Mouse (Mus musculus): ENCODE measurements around the gene Pcsk6. TPM values are rescaled to one million over a fixed set of nuclear protein-coding genes. Genes with fewer than 3 reads are reported as not detected.
"Not testable (repeated sequence)": the region's sequence is repeated elsewhere in the genome, so short reads cannot be mapped to it uniquely, and the experiment has no call there.

Gene Pcsk6
- total RNA-seq, 2 experiments from 2014 or later, result 62.8 to 69.7 TPM

DNA sequence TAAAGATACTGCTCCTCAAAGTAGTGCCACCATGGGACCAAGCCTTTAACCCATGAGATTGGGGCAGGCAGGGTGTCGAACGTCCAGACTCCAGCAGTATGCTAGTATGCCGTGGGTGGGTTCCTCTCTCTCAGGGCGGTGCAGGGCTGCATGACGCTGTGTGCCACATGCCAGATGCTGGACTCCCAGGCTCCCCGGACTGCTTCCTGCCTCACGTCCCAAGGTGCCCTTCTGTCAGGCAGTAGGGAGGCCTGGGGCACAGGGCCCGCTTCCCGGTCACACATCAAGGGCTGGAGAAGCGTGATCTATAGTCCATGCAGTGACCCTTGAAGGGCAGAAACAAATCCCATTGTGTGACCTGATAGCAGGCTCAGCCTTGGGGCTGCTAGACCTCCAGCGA lies 68.9 kb downstream of the Pcsk6 start:
- intact Hi-C loops (cut with DNase I), result loop anchor here (5.0 kb wide), 1 partner anchor 228 kb away; no protein-coding TSS in a partner anchor
- DNase-seq, result no peak

DNA sequence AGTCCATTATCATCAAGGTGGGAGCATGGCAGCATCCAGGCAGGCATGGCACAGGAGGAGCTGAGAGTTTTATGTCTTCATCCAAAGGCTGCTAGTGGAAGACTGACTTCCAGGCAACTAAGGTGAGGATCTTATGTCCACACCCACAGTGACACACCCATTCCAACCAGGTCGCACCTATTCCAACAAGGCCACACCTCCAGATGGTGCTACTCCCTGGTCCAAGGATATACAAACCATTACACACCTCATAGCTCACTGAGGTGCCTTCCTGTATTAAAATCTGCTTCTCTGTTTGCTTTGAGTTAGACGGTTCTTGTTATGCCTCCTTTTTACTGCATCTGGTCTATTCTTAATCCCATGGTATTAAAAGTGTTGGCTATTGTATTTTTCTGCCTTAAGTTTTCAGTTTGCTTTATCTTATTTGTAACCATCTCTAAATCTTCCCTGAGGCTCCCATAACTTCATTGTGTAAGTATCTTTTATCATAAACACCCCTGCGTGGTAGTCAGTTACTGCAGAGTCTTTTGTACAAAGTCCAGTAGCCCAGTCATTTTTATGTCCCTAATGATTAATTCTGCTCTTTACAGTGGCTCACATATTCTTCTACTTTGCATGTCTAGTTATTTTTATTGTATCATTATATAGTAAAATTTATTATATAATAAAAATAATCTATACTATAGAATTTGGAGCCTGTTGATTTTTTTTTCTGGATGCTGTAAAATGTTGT lies 72.9 kb downstream of the Pcsk6 start:
- intact Hi-C loops (cut with DNase I), result loop anchor here (5.0 kb wide), 1 partner anchor 232 kb away; no protein-coding TSS in a partner anchor
- not testable (repeated sequence) for DNase-seq

DNA sequence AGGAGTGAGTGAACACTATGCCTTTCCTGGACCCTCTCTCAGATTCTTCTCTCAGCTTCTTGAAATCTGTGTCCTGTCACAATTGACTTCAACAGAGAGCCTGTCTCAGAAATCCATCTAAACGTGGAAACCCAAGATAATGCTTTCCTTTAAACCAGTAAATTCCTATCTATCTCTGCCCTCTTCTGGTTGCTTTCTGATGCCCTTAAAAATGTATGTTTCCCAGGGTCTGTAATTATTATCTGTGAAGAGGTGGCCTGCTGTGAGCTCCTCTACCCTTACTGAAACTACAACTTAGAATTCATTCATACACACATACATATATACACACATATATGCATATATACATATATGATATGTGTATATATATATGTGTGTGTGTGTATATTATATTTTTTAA lies 73.7 kb downstream of the Pcsk6 start:
- intact Hi-C loops (cut with DNase I), result no loop called here
- DNase-seq, result no peak

DNA sequence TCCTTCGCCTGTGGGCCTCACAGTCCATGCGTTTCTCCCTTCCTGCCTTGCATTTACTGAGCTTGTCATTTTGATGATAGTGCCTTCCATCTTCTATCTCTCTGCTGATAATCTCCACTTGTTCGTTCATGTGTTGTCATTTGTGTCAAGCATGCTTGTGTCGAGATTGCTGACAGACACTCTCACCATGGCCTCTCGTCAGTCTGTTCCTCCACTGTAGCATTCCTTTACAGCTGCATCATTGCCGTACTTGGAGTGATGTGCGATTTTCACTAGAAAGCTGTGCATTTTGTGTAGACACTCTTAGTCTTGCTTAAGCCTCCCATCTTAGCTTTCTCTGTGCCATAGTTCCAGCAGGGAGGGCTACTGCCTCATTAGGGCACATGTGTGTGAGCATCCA lies 79.5 kb downstream of the Pcsk6 start:
- intact Hi-C loops (cut with DNase I), result no loop called here
- DNase-seq, result no peak

DNA sequence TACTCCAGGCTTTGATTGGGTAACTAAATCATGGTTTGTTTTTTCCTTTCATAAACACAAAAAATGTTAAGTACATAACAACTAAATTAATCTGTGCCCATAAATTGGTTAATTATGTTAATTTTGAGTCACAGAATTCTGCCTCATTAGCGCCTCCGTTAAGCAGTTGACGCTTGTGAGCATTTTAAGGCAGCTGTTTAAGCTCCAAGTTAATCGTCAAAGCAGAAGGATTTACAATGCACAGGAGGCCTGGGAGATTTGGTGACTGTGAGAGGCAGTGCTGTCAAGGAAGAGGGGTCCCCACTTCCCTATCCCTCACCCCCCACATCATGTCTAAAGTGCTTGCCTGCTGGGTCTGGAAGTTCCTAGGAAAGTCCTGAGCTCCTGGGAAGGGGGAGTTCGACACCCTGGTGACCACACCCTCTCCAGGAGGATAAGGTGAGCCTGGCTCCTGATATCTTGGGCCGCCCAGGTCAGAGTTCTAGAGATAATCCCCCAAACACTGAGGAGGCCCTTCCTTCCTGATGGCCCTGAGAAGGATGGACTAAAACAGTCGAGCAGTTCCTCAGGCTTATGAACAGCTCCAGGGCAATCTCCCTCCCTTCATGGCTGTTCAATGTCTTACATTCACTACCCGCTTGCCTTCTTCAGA lies 83.9 kb downstream of the Pcsk6 start:
- intact Hi-C loops (cut with DNase I), result no loop called here
- DNase-seq, result no peak

DNA sequence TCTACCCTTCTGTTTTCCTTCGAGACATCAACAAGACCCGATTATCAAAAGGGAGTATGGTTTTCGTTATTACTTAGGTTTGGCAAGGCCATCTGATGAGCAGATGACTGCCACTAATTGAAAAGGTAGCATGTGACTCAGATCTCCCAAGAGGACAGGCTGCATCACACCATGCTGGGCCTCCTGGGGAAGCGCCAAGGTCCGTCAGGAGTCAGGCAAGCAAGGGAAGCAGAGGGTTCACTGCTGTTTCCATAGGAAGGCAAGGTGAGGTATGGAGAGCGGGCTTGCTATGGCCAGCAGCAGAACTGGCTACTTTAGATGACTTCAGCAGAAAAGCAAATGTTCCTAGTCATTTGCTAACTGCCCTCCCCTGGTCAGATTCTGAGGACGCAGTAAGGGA lies 84.9 kb downstream of the Pcsk6 start:
- intact Hi-C loops (cut with DNase I), result no loop called here

DNA sequence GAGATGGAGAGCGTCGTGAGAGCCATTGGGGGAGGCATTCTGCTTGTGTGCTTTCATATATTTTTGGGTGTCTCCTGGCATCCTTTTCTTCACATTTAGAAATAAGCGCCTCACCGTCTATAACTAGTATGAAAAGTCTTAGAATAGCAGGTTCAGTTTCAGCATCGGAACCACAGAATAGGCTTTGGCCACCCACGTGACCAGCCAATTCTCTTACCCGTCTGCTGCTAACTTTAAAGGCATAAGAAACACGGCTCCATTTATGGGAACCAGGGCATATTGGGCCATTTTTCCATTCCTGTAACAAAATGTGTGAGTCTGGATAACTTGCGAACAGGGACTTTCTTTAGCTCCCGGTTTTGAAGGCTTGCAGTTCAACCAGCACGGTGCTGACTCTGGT lies 87.4 kb downstream of the Pcsk6 start:
- no peak for DNase-seq
- intact Hi-C loops (cut with DNase I), result no loop called here

More for the DNA sequence above, 84.9 kb downstream of the Pcsk6 start:
- DNase-seq, result no peak

DNA sequence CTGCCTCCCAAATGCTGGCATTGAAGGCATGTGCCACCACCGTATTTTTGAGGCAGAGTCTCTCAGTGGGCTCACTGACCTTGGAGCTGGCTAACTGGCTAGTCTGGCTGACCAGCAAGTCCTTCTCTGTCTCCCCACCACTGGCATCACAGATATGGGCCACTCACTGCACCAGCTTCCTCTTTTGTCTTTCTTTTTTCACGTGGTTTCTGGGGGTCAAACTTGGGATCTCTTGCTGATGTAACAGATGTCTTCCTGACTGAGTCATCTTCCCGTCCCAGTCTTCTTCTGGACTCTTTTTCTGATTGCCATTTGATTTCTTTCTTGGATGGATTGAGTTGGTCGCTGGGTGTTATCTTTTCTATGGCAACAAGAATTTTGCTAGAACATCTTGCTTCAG lies 93.0 kb downstream of the Pcsk6 start:
- DNase-seq, result no peak
- intact Hi-C loops (cut with DNase I), result no loop called here

DNA sequence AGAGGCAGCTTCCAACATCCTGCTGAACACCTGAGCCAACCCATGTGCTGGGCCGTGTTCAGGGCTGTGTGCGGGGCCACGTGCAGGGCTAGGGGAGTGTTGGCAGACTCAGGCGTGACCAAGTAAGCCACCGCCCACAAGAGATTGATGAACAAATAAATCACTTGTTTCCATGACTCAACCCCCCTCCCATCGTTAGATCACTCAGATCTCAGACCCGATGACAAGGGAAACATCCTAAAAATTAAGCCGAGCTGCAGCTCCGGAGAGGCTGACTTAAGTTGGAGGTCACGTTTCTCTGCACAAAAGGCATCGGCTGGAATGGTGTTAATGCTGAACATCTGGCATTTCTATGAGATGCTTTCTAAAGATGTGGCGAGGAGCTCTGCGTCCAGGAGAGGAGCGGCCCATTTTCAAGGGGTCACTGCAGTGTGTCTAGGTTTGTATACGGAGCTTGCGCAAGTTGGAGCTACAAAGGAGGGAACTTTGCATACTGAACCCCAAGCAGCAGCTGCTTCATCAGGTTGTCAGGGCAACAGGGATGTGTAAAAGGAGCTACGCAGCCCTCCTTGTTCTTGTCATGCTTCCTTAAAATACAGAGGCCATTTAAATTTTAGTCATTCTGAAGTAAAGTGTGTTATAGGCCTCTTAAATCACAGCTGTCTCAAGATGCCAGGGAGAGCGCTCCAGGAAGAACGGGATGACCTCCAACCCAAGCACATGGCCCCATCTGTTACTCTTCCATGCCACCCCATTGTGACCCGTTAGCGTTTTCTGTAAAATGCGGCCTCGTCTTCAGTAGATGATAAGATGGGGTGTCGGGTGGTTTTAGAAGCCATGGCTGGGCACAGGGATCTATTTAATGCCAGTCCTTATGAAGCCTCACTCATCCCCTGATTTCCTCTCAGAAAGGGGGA lies 94.0 kb downstream of the Pcsk6 start:
- DNase-seq, result no peak
- intact Hi-C loops (cut with DNase I), result no loop called here

DNA sequence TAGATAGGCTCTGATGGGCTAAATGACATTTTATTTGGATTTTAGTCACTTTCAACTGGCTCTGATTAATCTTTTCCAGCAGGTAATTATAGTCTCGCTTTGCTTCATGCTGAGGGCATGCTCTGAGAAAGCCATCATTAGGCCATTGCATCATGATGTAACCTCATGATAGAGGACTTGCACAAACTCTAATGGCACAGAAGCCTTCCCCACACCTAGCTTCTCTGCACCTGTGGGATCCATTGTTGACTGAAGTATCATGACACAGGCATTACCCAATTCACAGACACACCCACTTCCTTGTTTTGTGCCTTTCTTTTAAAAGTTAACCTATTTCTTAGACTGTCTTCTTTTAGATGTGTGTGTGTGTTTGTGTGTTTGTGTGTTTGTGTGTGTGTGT lies 95.7 kb downstream of the Pcsk6 start:
- no peak for DNase-seq
- intact Hi-C loops (cut with DNase I), result no loop called here

DNA sequence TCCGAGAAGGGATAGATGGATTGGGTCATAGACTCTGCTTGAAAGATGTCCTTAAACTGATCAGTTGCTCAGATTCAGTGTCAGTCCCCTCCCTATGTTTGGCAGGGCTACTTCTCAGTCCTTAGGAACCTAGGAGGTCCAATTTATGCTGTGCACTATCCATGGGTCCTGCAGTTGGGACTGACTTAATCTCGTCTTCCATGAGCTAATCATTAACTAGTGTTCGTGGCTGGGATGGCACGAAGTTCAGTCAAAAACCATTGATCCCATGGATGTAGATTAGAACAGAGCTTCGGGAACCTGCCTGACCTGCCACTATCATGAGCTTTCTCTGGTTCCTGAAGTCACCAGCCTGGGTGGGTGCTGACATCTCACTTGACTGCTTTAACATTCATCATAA lies 96.6 kb downstream of the Pcsk6 start:
- intact Hi-C loops (cut with DNase I), result no loop called here
- DNase-seq, result no peak

DNA sequence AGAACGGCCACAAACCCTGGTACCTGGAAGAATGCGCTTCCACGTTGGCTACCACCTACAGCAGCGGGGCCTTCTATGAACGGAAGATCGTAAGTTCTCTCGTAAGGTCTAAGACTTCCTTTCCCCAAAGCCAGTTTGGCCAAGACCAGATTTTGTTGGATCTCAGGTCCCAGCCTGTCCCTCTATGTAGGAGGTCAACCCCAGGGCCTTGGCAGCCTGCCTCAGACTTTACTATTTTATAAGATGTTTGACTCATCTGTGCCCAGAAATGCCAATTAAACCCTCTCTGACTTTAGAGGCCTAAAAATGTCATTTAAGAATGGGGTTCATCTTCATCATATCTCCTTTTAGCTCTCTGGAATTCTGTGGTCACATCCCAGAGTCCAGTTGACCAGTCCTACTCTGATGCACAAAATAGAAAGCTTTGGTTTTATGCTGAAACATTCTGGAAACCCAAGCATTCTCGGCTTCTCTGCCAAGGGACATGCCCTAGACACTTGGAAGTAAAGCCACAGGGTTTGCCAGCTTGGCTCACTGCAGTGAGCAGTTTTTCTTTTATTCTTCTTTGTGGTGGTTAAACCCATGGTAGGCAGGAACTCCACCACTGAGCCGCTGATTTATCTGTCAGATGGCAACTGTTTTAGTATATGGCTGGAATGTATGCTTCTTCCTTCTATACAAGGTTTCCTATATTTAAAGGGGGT lies 97.8 kb downstream of the Pcsk6 start:
- intact Hi-C loops (cut with DNase I), result no loop called here

DNA sequence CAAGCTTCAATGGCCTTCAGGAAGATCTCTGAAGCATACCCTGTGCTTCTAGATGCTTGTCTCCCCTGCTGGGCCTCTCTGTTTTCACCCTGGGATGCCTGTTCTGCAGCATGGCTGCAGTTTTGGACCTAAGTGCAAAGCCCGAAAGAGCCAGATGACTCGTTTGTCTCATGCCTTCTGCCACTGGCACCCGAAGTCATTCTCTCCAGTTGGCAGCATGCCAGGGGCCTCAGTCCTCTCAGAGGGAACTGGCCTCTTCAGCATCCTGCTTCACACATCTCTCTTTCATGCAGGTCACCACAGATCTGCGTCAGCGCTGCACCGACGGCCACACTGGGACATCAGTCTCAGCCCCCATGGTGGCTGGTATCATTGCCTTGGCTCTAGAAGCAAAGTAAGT lies 101.1 kb downstream of the Pcsk6 start:
- intact Hi-C loops (cut with DNase I), result no loop called here
- no peak for DNase-seq

More for the DNA sequence above, 97.8 kb downstream of the Pcsk6 start:
- DNase-seq, result no peak

DNA sequence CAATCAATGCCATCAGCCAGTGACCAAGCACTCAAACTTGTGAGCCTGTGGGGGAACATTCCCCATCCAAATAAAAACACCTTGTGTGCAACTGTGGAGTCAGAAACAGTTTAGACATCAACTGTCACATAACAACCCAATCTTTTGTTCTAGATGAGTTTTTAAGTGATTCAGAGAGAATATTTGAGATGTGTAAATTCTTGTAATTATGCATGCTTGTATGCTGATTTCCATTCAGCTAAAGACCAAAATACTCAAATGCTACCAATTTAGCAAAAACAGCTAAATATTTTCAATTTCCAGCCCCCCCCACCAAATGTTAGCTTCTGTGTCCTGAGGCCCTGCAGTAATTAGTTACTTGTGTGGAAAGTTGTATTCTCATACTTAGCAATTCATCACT lies 102.9 kb downstream of the Pcsk6 start:
- no peak for DNase-seq
- intact Hi-C loops (cut with DNase I), result no loop called here

DNA sequence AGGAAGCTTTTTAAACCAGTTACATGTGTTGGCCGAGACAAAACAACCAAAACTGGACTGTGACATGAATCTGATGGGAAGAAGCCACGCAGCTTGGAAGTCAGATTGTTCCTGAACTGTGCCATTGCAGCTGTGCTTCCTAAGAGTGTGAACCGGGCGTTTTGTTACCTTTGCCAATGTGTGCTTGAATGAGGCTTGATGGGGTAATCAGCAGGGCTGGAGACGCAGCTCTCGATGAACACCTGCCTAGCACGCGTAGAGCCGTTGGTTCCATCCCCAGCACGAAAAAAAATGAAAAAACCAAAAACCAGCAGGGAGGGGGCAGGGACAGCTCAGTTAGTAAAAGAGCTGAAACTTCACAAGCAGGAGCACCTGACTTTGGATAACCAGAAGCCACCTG lies 109.8 kb downstream of the Pcsk6 start:
- no peak for DNase-seq
- intact Hi-C loops (cut with DNase I), result no loop called here

DNA sequence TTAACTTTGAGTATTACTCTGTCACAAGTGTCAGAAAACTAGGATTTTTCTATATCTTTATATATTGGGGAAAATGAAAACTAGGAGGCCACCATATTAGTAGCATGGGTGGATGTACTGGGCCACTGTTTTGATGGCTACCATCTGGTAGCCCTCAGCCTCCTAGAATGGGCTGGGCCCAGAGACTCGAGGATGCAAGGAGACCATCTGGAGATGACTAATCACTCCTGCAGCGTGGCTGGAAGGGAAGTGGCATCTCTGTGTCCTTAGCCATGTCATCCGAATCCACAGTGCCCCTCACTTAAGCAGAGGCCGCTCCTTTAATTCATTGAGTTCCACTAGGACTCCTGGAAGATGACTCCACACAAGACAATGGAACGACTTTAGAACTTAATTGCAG lies 115.8 kb downstream of the Pcsk6 start:
- intact Hi-C loops (cut with DNase I), result no loop called here
- DNase-seq, result no peak

DNA sequence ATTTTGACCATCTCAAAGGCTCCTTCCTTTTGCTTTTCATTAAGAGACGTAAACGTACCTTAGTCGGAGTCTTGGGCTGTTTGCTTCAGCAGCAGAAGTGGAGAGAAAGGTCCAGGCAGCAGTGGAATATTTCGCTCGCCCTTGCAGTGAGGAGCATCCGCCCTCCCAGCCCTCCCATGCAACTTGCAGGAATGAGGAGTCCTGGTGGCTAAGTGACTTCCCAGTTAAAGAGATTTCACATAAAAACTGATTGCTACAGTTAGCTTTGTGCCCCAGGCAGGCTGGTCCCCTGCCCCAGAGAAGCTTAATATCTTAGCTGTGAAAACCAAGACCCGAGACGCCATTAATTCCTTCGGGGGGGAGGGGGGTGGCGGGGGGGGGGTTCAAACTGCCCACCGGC lies 116.4 kb downstream of the Pcsk6 start:
- intact Hi-C loops (cut with DNase I), result no loop called here
- no peak for DNase-seq

DNA sequence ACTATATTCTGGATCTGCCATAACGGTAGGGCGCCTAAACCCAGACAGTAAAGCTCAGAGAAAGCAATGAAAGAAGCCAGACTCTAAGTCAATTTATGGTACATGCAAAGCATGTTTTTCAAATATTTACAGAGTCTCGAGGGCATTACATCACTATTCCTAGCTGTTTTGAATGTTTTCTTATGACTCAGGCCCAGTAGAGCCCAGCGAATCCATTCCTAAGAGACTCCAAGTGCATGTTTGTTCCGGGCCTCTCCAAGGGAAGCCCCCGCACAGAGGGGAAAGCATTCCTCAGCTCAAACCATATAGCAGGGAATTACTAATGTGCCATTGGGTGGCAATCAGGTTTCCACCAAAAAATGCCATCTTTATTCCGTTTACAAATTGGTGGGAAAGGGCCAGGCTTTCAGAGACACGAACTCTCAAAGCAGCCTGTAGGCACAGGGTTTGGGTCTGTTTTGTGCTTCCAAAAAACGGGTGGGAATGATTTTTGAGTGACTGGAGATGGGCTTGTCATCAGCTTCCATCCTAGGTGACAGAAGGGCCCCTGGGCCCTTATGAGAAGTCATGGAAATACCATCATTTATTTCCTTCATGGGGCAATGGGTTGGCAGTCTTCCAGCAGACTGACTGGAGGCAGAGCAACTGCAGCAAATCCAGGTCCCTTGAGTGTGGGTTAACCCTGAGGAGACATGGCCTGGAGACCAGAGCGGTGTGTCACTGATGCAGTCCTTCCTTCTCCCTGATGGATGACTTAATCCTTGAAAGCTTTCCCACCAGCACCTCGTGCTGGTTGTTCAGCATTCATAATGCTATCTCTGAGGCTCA lies 117.7 kb downstream of the Pcsk6 start:
- DNase-seq, result peak; percentile 35 to 59
- intact Hi-C loops (cut with DNase I), result no loop called here

DNA sequence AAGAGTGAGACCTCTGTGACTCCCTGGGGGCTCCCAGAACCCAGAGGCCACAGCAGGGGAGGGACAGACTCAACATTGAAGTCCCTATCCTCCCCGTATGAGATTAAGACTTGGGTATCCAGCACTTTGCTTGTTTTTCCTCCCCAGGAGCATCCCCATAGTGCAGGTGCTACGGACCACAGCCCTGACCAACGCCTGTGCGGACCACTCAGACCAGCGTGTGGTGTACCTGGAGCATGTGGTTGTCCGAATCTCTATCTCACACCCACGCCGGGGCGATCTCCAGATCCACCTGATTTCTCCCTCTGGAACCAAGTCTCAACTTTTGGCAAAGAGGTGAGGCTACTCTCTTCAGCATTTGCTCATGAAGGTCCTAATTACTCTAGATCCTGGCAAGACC lies 118.5 kb downstream of the Pcsk6 start:
- DNase-seq, result no peak
- intact Hi-C loops (cut with DNase I), result no loop called here

DNA sequence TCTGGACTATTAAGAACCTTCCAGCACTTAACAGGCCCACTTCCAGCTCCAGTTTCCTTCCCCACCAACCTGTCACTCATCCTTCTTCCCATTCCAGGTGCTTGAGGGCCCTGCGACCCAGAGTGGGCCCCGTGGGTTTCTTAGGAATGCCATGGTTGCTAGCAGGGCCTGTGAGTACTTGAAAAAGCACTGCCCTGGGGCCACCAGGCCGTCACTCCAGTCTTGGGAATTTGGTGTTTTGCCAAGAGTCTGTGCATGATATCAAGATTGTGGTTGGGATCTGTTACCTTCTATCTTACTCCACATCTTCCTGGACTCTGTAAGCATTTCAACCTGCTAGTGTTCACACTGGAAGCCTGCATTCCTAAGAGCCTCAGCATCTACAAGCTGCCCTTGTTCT lies 120.5 kb downstream of the Pcsk6 start:
- DNase-seq, result no peak
- intact Hi-C loops (cut with DNase I), result no loop called here
